Mouse (Mus musculus) hindbrain, embryonic 12.5 days (tissue): ENCODE results near the gene Ppa2. TPM values are rescaled to one million over a fixed set of nuclear protein-coding genes. Genes with fewer than 3 reads are reported as not detected.

Experiments
- ATAC-seq: fragments of 200-750 bp; cut with Nextera tagmentation; 2 replicates; pipeline ENCODE4 v1.8.0; 2017; ENCODE audit warnings: moderate TSS enrichment; ENCODE audit not compliant: low FRiP score
- H3K27ac ChIP-seq: fragments of 300-500 bp; sonication (generic); 2 replicates; pipeline ENCODE4 v1.5.1; 2016; ENCODE audit warnings: mild to moderate bottlenecking
- H3K27me3 ChIP-seq: fragments of 300-500 bp; sonication (generic); 2 replicates; pipeline ENCODE4 v1.6.1; 2016; ENCODE audit warnings: mild to moderate bottlenecking
- H3K36me3 ChIP-seq: fragments of 300-500 bp; sonication (generic); 2 replicates; pipeline ENCODE4 v1.6.1; 2016; ENCODE audit warnings: mild to moderate bottlenecking
- H3K4me1 ChIP-seq: fragments of 300-500 bp; sonication (generic); 2 replicates; pipeline ENCODE4 v1.6.1; 2016
- H3K4me2 ChIP-seq: fragments of 300-500 bp; sonication (generic); replicated peaks from 2 replicates; pipeline ENCODE4 v1.6.1; 2016; ENCODE audit warnings: mild to moderate bottlenecking
- H3K4me3 ChIP-seq: fragments of 300-500 bp; sonication (generic); 2 replicates; pipeline ENCODE4 v1.5.1; 2016; ENCODE audit warnings: mild to moderate bottlenecking
- H3K9ac ChIP-seq: fragments of 300-500 bp; sonication (generic); 2 replicates; pipeline ENCODE4 v1.6.1; 2016; ENCODE audit warnings: mild to moderate bottlenecking, moderate library complexity
- H3K9me3 ChIP-seq: fragments of 300-500 bp; sonication (generic); replicated peaks from 2 replicates; pipeline ENCODE4 v1.6.1; 2016; ENCODE audit warnings: mild to moderate bottlenecking
- WGBS: fragments of 180-500 bp; shearing (Covaris S2); methylation state at CpG from one replicate; pipeline ENCODE4 v1.1.7; 2016; 5-methylcytosine and 5-hydroxymethylcytosine counted together
- polyA plus RNA-seq: library from polyadenylated mRNA; unstranded; fragments of >200 nt; fragmentation: Nextera tagmentation; extraction: Ambion mirVana; gene quantifications from 2 replicates; pipeline ENCODE4 v1.2.1, GENCODE M21; 2016

The Ppa2 gene
- polyA plus RNA-seq: 70.3 and 71.0 TPM in 2 replicates

DNA sequence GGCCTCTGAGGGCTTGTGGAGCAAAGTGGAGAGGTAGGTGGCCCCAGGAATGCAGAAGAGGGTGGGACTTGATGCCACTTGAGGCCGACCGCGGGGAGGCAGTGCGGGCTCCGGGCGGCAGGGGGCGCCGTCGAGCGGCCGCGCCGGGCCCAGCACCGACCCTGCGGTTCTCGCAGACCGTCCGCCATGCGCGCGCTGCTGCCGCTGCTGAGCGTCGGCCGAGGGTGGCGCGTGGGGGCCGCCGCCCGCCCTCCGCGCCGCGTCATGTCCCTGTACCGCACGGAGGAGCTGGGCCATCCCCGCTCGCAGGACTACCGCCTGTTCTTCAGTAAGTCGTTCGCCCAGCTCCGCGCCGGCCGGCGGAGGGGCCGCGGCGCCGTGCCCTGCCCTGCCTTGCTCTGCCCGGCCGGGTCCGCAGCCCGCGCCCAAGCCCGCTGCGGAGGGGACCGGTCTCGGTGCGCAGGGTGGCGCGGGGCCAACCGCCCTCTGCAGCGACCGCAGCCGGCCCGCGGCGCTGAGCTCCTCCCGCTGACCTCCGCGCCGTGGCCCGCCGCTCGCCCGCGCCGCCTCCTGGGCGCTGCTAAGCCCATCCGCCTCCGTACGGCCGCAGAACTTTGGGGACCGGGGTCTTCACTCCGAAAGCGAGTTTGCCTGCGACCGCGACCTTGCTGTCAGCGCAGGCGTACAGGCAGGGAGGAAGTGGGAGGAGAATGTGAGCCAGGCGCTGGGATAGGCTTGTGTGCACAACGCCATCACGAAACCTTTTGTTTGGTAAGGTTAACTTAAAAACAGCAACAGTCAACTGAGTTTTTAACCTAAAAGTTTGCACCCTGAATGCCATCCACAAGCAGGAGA lies at the start of gene Ppa2:
Gene Ppa2, plus strand, starts transcription at position 157 of the 855 bp plus-strand sequence.
- peaks cover 4% of the 10 kb centered on the region; the same call in 1 of the 2 replicates for H3K4me1 ChIP-seq
- peak within 1 kb of the TSS; percentile 77 for H3K4me3 ChIP-seq
- ATAC-seq: peak; percentile 95
- peak within 1 kb of the TSS; percentile 90 for H3K9ac ChIP-seq
- peak within 1 kb of the TSS; percentile 63 for H3K4me2 ChIP-seq
- WGBS: under 1% methylated on average over 90 of the region's 95 CpGs
- H3K36me3 ChIP-seq: no peaks in the 10 kb centered on the region
- H3K9me3 ChIP-seq: no peaks in the 10 kb centered on the region
- no peaks in the 10 kb centered on the region for H3K27me3 ChIP-seq
- H3K27ac ChIP-seq: peak within 1 kb of the TSS; percentile 97

DNA sequence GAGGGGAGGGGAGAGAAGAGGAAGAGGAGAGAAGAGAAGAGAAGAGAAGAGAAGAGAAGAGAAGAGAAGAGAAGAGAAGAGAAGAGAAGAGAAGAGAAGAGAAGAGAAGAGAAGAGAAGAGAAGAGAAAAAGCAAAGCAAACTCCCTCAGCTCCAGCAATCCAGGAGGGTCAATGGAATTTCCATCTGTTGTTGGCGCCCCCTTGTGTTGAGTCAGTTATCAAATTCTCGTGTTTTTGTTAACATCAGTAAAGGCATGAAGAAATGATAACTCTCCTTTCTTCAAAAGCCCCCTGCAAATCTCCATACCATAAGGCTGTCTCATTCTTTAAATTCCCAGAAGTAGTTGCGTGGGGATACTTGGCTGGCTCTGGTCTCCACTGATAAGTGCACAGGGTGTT lies 38.0 kb upstream of the Ppa2 start:
- ATAC-seq: no peak
- Histone ChIP-seq H3K4me2 (no peak overlapping the region), H3K9ac (no peak overlapping the region), H3K4me3 (no peak overlapping the region), H3K27me3 (no peaks in the 10 kb centered on the region), H3K4me1 (no peaks in the 10 kb centered on the region), H3K36me3 (no peaks in the 10 kb centered on the region), H3K9me3 (no peaks in the 10 kb centered on the region), H3K27ac (no peak overlapping the region)
- WGBS: 18% methylated on average over 3 of the region's 3 CpGs

DNA sequence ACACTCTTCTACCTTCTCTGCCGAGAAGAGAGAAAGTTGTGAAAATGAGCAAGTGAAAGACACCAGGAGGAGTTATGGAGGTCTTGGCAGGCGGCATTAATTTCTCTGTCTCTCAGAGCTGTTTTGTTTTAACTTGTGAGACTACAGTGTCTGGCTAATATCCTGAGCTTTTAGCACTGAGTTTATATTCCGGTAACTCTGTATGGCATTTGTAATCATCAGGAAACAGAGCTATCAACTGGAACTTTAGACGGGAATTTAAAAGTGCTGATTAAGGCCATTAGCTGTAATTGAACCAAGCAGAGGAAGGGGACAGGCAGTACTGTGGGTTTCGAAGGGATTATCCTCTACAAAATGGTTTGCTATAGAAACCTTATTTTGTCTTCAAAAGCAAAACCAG lies 25.3 kb upstream of the Ppa2 start:
- H3K27ac ChIP-seq: no peak overlapping the region
- H3K27me3 ChIP-seq: no peaks in the 10 kb centered on the region
- no peaks in the 10 kb centered on the region for H3K36me3 ChIP-seq
- no peaks in the 10 kb centered on the region for H3K4me1 ChIP-seq
- no peak for ATAC-seq
- 87% methylated on average over 5 of the region's 5 CpGs for WGBS
- no peak overlapping the region for H3K9ac ChIP-seq
- no peaks in the 10 kb centered on the region for H3K9me3 ChIP-seq
- H3K4me3 ChIP-seq: no peak overlapping the region
- H3K4me2 ChIP-seq: no peak overlapping the region

DNA sequence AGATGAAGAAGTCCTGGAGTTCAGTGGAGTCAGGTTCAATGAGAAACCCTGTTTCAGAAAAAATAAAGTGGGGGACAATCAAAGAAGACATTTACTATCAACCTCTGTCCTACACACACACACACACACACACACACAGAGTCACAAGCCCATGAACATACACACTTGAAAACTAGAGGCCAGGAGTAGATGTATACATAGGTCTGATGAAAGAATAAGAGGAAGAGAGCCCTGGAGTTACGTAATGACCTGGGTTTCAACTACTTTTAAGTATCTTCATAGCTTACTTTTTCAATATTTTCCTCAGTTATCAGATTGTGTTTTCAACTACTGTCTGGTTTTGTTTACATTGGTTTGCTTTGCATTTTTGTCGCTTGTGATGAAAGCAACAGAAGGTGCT lies 21.1 kb upstream of the Ppa2 start:
- ATAC-seq: no peak
- H3K9ac ChIP-seq: no peak overlapping the region
- no peaks in the 10 kb centered on the region for H3K36me3 ChIP-seq
- H3K4me3 ChIP-seq: no peak overlapping the region
- no peaks in the 10 kb centered on the region for H3K4me1 ChIP-seq
- H3K4me2 ChIP-seq: no peak overlapping the region
- no peaks in the 10 kb centered on the region for H3K27me3 ChIP-seq
- no peak overlapping the region for H3K27ac ChIP-seq
- no peaks in the 10 kb centered on the region for H3K9me3 ChIP-seq
- WGBS: 90% methylated on average over 2 of the region's 2 CpGs

DNA sequence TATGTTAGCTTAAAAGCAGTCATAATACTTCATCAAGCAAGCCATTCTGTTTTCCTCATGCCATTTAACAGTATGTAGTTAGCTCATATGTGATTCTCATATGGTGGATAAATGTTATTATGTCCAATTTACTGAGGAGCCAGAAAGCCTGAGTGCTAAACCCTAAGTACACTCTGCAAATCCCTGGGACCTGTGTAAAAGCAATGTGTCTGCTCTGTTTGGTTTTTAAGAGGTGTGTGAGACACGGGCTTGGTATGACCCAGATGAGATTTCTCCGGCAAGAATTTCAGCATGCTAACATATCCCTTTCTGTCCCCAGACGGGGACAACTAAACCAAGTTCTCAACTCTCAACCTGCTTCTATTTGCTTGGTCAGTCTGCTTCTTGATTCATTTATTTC lies 5.6 kb upstream of the Ppa2 start:
- Histone ChIP-seq H3K36me3 (no peaks in the 10 kb centered on the region), H3K4me1 (no peaks in the 10 kb centered on the region), H3K4me2 (no peak overlapping the region), H3K4me3 (no peak overlapping the region), H3K27ac (no peak overlapping the region), H3K27me3 (no peaks in the 10 kb centered on the region), H3K9me3 (no peaks in the 10 kb centered on the region), H3K9ac (no peak overlapping the region)
- ATAC-seq: no peak
- 91% methylated on average over 3 of the region's 3 CpGs for WGBS

DNA sequence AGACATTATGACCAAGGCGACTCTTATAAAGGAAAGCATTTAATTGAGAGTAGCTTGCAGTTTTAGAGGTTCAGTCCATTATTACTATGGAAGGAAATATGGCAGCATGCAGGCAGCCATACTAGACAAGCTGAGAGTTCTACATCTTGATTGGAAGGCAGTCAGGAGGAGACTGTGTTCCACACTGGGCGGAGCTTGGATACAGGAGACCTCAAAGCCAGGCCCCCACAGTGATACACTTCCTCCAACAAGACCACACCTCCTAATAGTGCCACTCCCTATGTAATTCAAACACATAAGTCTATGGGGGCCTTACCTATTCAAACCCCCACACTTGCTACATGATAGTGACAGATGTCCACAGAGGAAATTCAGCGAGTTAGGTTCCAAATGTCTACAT lies 1.5 kb upstream of the Ppa2 start:
- Histone ChIP-seq H3K27me3 (no peaks in the 10 kb centered on the region), H3K36me3 (no peaks in the 10 kb centered on the region), H3K4me1 (peaks cover 4% of the 10 kb centered on the region; the same call in 1 of the 2 replicates), H3K4me3 (no peak overlapping the region), H3K9me3 (no peaks in the 10 kb centered on the region), H3K9ac (no peak overlapping the region), H3K27ac (no peak overlapping the region), H3K4me2 (no peak overlapping the region)
- WGBS: 98% methylated on average over 3 of the region's 3 CpGs
- ATAC-seq: no peak

DNA sequence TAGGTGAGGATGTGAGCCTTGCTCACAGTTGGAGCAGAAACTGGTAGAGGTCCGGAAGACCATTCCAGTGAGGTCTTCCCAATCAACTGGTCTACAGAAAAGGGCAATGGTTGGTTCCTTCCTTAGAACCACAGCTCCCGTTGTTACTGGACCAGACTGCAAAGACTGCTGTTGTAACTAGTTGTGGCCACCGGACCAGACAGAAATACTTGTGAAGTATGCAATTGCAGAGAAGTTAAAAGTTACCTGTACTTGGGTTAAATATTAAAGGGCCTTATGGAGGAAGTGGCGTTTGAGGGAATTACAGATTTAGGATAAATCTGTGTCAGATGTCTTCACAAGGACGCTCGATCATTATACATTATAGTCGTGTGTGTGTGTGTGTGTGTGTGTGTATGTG lies 551 bp upstream of the Ppa2 start:
- WGBS: 91% methylated on average over 7 of the region's 7 CpGs
- no peak for ATAC-seq
- Histone ChIP-seq H3K4me1 (peaks cover 4% of the 10 kb centered on the region; the same call in 1 of the 2 replicates), H3K4me2 (no peak overlapping the region), H3K27me3 (no peaks in the 10 kb centered on the region), H3K9me3 (no peaks in the 10 kb centered on the region), H3K36me3 (no peaks in the 10 kb centered on the region), H3K27ac (no peak overlapping the region), H3K9ac (peak overlapping the region; percentile 90; the same call in 1 of the 2 replicates), H3K4me3 (no peak overlapping the region)

DNA sequence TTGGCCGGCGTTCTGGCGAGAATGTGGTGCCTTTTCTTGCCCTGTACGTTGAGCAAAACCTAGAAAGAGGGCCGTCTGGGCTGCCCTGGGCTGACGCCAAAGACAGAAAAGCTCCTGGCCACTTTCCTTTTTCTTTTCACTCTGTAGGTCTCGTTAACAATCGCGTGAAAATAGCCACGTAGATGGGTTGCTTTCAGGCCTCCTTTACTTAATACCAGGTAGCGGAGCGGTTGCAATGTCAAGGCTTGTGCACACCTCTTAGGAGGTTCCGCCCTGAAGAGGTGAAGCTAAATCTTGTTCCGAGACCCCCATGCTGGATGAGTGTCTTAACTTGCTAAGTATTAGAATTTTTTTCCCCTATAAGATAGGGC lies 884 bp downstream of the Ppa2 start:
- H3K4me1 ChIP-seq: peaks cover 4% of the 10 kb centered on the region; the same call in 1 of the 2 replicates
- no peaks in the 10 kb centered on the region for H3K9me3 ChIP-seq
- H3K36me3 ChIP-seq: no peaks in the 10 kb centered on the region
- WGBS: 20% methylated on average over 14 of the region's 14 CpGs
- peak overlapping the region; percentile 90 for H3K9ac ChIP-seq
- peak overlapping the region; percentile 63 for H3K4me2 ChIP-seq
- peak; percentile 34 for ATAC-seq
- no peaks in the 10 kb centered on the region for H3K27me3 ChIP-seq
- H3K27ac ChIP-seq: peak overlapping the region; percentile 97
- H3K4me3 ChIP-seq: peak overlapping the region; percentile 77

DNA sequence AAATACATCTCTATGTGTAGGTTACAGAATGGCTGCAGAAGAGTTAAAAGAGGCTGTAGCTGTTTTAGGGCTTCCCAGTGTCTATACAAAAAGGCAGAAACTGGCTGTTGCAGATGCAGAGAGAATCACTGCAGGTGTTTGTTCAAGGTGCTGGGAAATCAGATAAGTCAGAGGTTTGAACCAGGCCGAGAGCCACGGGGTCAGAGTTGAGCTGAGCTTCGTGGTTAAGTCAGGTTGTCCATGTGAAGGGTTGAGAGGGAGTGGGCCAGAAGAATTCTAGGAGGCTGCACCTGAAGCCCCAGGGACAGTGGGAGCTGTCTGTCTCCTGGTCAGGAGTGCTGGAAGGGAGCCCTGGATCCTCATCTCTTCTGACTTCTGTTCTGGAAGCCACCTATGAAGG lies 2.4 kb downstream of the Ppa2 start:
- no peaks in the 10 kb centered on the region for H3K36me3 ChIP-seq
- no peaks in the 10 kb centered on the region for H3K9me3 ChIP-seq
- no peak for ATAC-seq
- no peak overlapping the region for H3K4me2 ChIP-seq
- no peak overlapping the region for H3K27ac ChIP-seq
- WGBS: 92% methylated on average over 3 of the region's 3 CpGs
- peaks cover 4% of the 10 kb centered on the region; the same call in 1 of the 2 replicates for H3K4me1 ChIP-seq
- no peaks in the 10 kb centered on the region for H3K27me3 ChIP-seq
- no peak overlapping the region for H3K9ac ChIP-seq
- no peak overlapping the region for H3K4me3 ChIP-seq

DNA sequence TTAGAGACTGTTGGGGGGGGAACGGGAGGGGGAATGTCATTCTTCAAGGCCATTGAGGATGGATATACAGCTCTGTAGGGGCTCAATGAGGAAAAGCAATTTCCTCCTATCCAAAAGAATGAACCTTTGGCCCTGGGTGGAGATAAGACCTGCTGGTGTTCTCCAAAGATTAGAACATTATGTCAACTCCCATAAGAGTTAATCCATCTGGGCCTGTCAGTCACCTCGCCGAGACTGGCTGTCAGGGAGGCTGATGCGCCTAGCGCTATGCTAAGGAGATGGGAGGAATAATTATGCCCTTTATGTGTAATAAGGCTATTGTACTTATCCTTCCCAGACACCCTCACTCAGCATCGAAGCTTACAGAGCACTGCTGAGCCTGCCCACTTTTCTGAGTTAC lies 2.9 kb downstream of the Ppa2 start:
- peaks cover 4% of the 10 kb centered on the region; the same call in 1 of the 2 replicates for H3K4me1 ChIP-seq
- H3K9ac ChIP-seq: no peak overlapping the region
- H3K36me3 ChIP-seq: no peaks in the 10 kb centered on the region
- no peaks in the 10 kb centered on the region for H3K9me3 ChIP-seq
- no peak for ATAC-seq
- no peak overlapping the region for H3K27ac ChIP-seq
- no peak overlapping the region for H3K4me3 ChIP-seq
- no peaks in the 10 kb centered on the region for H3K27me3 ChIP-seq
- 74% methylated on average over 6 of the region's 6 CpGs for WGBS
- no peak overlapping the region for H3K4me2 ChIP-seq

DNA sequence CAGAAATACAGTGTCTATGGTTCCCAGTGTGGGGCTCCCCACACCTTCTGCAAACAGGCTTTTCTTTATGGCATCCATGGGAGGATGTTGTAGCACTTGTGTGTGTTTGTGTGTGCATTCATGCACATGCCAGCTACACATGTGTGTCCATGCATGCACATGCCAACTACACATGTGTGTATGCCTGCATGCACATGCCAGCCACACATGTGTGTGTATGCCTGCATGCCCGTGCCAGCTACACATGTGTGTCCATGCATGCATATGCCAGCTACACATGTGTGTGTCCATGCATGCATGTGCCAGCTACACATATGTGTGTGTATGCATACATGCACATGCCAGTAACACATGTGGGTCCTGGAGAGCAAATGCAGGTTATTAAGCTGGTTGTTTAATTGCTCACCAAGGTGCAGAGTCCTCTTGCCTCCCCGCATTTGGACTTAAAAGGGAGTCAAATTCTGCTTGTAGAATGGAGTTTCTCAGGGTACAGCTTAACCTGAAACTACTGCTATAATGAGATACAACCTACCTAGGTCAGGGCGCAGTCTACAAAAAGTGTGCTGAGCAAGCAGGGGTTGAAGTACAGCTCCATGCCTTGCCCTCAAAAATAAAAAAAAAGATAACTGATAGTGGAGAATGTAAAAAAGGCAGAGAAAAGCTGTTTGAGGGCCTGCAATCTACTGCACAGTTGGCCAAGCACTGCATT lies 3.7 kb downstream of the Ppa2 start:
- Histone ChIP-seq H3K9ac (no peak overlapping the region), H3K36me3 (no peaks in the 10 kb centered on the region), H3K4me2 (no peak overlapping the region), H3K9me3 (no peaks in the 10 kb centered on the region), H3K4me1 (peaks cover 4% of the 10 kb centered on the region; the same call in 1 of the 2 replicates), H3K27me3 (no peaks in the 10 kb centered on the region), H3K27ac (no peak overlapping the region), H3K4me3 (no peak overlapping the region)
- ATAC-seq: no peak
- 94% methylated on average over 3 of the region's 3 CpGs for WGBS

DNA sequence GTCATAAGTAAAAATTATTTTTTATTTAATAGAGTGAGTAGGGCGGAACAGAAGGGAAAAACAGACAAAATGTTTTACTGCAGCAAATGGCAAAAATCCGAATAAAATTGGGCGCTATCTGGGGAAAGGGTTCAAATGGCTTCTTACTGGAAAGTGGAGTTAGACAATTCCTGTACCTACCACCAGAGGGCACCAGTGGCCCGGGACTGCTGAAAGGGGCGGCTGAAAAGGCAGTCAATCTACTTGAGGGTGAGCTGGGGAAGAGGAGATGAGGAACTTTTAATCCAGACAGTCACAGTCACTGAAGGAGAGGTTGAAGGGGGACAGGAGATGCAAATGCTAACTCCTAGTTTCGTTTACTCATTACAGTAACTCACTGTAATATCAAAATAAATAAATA lies 4.6 kb downstream of the Ppa2 start:
- Histone ChIP-seq H3K36me3 (no peaks in the 10 kb centered on the region), H3K27me3 (no peaks in the 10 kb centered on the region), H3K27ac (no peak overlapping the region), H3K4me1 (peaks cover 4% of the 10 kb centered on the region; the same call in 1 of the 2 replicates), H3K9me3 (no peaks in the 10 kb centered on the region), H3K9ac (no peak overlapping the region), H3K4me3 (no peak overlapping the region), H3K4me2 (no peak overlapping the region)
- ATAC-seq: no peak
- 42% methylated on average over 6 of the region's 6 CpGs for WGBS
